In genomic region chr4:59429128-59429527, GRCm38 (mm10) we compare ENCODE assay signal across 24 mouse cellular contexts. TPM values are rescaled to one million over a fixed set of nuclear protein-coding genes. Genes with fewer than 3 reads are reported as not detected.
DNase-seq lines count a peak whose midpoint lies in the region; ATAC-seq and TF ChIP-seq lines count a peak whose summit lies in the region.
"Had no signal": no experiment of that assay in that cellular context is flagged by ENCODE, and none has a peak within 500 bp of the region (broad histone marks: within the 10 kb centered on the region; RNA-seq: fewer than 3 reads in every experiment).

No protein-coding gene starts in this region.

- no peak for ATAC-seq in liver, embryonic 16.5 days (ENCODE audit: low read depth)
- ATAC-seq in liver, embryonic 12.5 days, result no peak
- peak; percentile 53 for ATAC-seq in megakaryocyte progenitor cell, adult 5-6 weeks (replicated peaks; ENCODE audit: poor library complexity)
- ATAC-seq: forebrain, embryonic 15.5 days; hindbrain, embryonic 16.5 days had no signal

- no peaks in the 10 kb centered on the region for H3K36me3 ChIP-seq in liver, embryonic 16.5 days (ENCODE audit: control insufficient read depth, insufficient read depth)
- peaks cover 24% of the 10 kb centered on the region for H3K36me3 ChIP-seq in liver, embryonic 12.5 days
- peaks cover 9 to 27% of the 10 kb centered on the region in 2 experiments for H3K36me3 ChIP-seq in MEL (ENCODE audit: control insufficient read depth in 1 of 2, insufficient read depth in 2 of 2, low read length in 2 of 2)
- H3K36me3 ChIP-seq: embryonic facial prominence, embryonic 10.5 days; embryonic facial prominence, embryonic 13.5 days; forebrain, embryonic 12.5 days; forebrain, embryonic 15.5 days; hindbrain, embryonic 10.5 days; hindbrain, embryonic 13.5 days had no signal

- H3K79me2 ChIP-seq in MEL (ENCODE audit: control insufficient read depth, insufficient read depth, low read length, poor library complexity), result peaks cover 52% of the 10 kb centered on the region

- no peaks in the 10 kb centered on the region for H3K27me3 ChIP-seq in liver, embryonic 16.5 days (ENCODE audit: control insufficient read depth, insufficient read depth, low read depth, low read length)
- no peaks in the 10 kb centered on the region for H3K27me3 ChIP-seq in liver, embryonic 12.5 days (replicated peaks)
- H3K27me3 ChIP-seq in MEL (ENCODE audit: control insufficient read depth in 1 of 2, insufficient read depth in 2 of 2, low read length in 2 of 2), result no peaks in the 10 kb centered on the region
- H3K27me3 ChIP-seq: embryonic facial prominence, embryonic 13.5 days; forebrain, embryonic 12.5 days; forebrain, embryonic 15.5 days; hindbrain, embryonic 13.5 days had no signal

- 43% methylated on average over 6 of the region's 6 CpGs for WGBS in liver, embryonic 16.5 days (ENCODE audit: insufficient replicate concordance)
- WGBS in liver, embryonic 12.5 days (ENCODE audit: insufficient replicate concordance), result 54% methylated on average over 6 of the region's 6 CpGs

- H3K4me2 ChIP-seq in liver, embryonic 16.5 days (ENCODE audit: low read depth, low read length), result no peak overlapping the region
- no peak overlapping the region for H3K4me2 ChIP-seq in liver, embryonic 12.5 days
- H3K4me2 ChIP-seq: embryonic facial prominence, embryonic 13.5 days; forebrain, embryonic 12.5 days; forebrain, embryonic 15.5 days; heart, embryonic 11.5 days; hindbrain, embryonic 13.5 days had no signal

- DNase-seq in MEL (ENCODE audit: low read depth, low spot score), result peak; percentile 81
- no peak for DNase-seq in frontal cortex, postnatal 14 days (ENCODE audit: low spot score in 2 of 2)
- DNase-seq in left cerebral cortex, postnatal 10 days (ENCODE audit: extremely low spot score in 1 of 2, low spot score in 2 of 2), result no peak
- DNase-seq: adrenal gland, adult 2 months; adrenal gland, postnatal 25 days; cerebellum, adult 11-12 months; cerebellum, adult 8-10 months; cerebellum, postnatal 10 days; cerebellum, postnatal 36 days; embryo, embryonic 11 days; gastrocnemius, postnatal 10 days; gastrocnemius, postnatal 36 days had no signal

- intact Hi-C loops in left cerebral cortex, postnatal 10 days (cut with DNase I), result no loop called here

- TF ChIP-seq EP300 in MEL (IDR thresholded peaks at IDR 0.05; ENCODE audit: low read depth in 1 of 2, low read length in 2 of 2), result peak; percentile 50 to 78; a peak in 3 of 4 replicates

- no peaks in the 10 kb centered on the region for H3K9me3 ChIP-seq in liver, embryonic 16.5 days (replicated peaks; ENCODE audit: control insufficient read depth, low read length)
- H3K9me3 ChIP-seq in liver, embryonic 12.5 days (replicated peaks), result no peaks in the 10 kb centered on the region
- no peaks in the 10 kb centered on the region for H3K9me3 ChIP-seq in MEL (replicated peaks; ENCODE audit: insufficient read depth, low read length)
- H3K9me3 ChIP-seq: embryonic facial prominence, embryonic 10.5 days; embryonic facial prominence, embryonic 13.5 days; forebrain, embryonic 12.5 days; forebrain, embryonic 15.5 days; hindbrain, embryonic 10.5 days; hindbrain, embryonic 13.5 days had no signal

- TF ChIP-seq CTCF in MEL (IDR thresholded peaks at IDR 0.05 in 2 of 3, conservative IDR thresholded peaks at IDR 0.05 in 1 of 3; ENCODE audit: control insufficient read depth in 1 of 3, insufficient read depth in 1 of 3, low read depth in 2 of 3, low read length in 3 of 3, poor library complexity in 1 of 3, severe bottlenecking in 1 of 3), result no peak

- TF ChIP-seq POLR2A in MEL (IDR thresholded peaks at IDR 0.05; ENCODE audit: control insufficient read depth in 1 of 2, insufficient read depth in 1 of 2, low read depth in 1 of 2, low read length in 2 of 2, poor library complexity in 1 of 2), result no peak

- no peak for TF ChIP-seq RAD21 in MEL (IDR thresholded peaks at IDR 0.05; ENCODE audit: low read depth, low read length)

- no peak overlapping the region for H3K4me3 ChIP-seq in liver, embryonic 16.5 days (ENCODE audit: low read depth, low read length)
- H3K4me3 ChIP-seq in liver, embryonic 12.5 days, result no peak overlapping the region
- H3K4me3 ChIP-seq in MEL (ENCODE audit: control insufficient read depth in 1 of 2, insufficient read depth in 1 of 2, low read depth in 2 of 2, low read length in 2 of 2), result peak overlapping the region in 1 of 2 experiments; percentile 32; a peak in 2 of 4 replicates
- H3K4me3 ChIP-seq: embryonic facial prominence, embryonic 10.5 days; embryonic facial prominence, embryonic 13.5 days; erythroblast, embryonic 14.5 days; forebrain, embryonic 12.5 days; forebrain, embryonic 15.5 days; hindbrain, embryonic 10.5 days; hindbrain, embryonic 13.5 days had no signal

- H3K9ac ChIP-seq in liver, embryonic 16.5 days (ENCODE audit: low read depth, low read length), result no peak overlapping the region
- H3K9ac ChIP-seq in liver, embryonic 12.5 days, result no peak overlapping the region
- H3K9ac ChIP-seq in MEL (ENCODE audit: control insufficient read depth, low read depth, low read length, poor library complexity, severe bottlenecking), result no peak overlapping the region
- H3K9ac ChIP-seq: embryonic facial prominence, embryonic 13.5 days; forebrain, embryonic 12.5 days; forebrain, embryonic 15.5 days; hindbrain, embryonic 13.5 days had no signal

- H3K27ac ChIP-seq in liver, embryonic 16.5 days (ENCODE audit: low read length), result 0 out of 2 replicates have a peak overlapping the region, but pooled peaks have one; percentile 6
- H3K27ac ChIP-seq in liver, embryonic 12.5 days, result no peak overlapping the region
- H3K27ac ChIP-seq in MEL (ENCODE audit: control insufficient read depth, low read depth, low read length), result peak overlapping the region; percentile 72
- H3K27ac ChIP-seq: embryonic facial prominence, embryonic 10.5 days; embryonic facial prominence, embryonic 13.5 days; forebrain, embryonic 12.5 days; forebrain, embryonic 15.5 days; hindbrain, embryonic 10.5 days; hindbrain, embryonic 13.5 days had no signal

- peaks cover 15% of the 10 kb centered on the region for H3K4me1 ChIP-seq in liver, embryonic 16.5 days (ENCODE audit: control insufficient read depth, low read depth, low read length)
- H3K4me1 ChIP-seq in liver, embryonic 12.5 days, result peaks cover 53% of the 10 kb centered on the region
- peaks cover 16 to 21% of the 10 kb centered on the region in 2 experiments for H3K4me1 ChIP-seq in MEL (ENCODE audit: control insufficient read depth in 1 of 2, insufficient read depth in 2 of 2, low read length in 2 of 2)
- H3K4me1 ChIP-seq: forebrain, embryonic 12.5 days; forebrain, embryonic 15.5 days; hindbrain, embryonic 10.5 days; hindbrain, embryonic 13.5 days had no signal

TF ChIP-seq in MEL, 35 proteins besides CTCF, POLR2A, EP300 and RAD21:
- TF ChIP-seq MYC (IDR thresholded peaks at IDR 0.05; ENCODE audit: low read depth, low read length) (0 out of 2 replicates have a peak, but pooled peaks have one; percentile 9), TCF12 (IDR thresholded peaks at IDR 0.05; ENCODE audit: low read depth, low read length) (peak; percentile 71), E2F4 (IDR thresholded peaks at IDR 0.05; ENCODE audit: borderline replicate concordance, low read depth, low read length) (no peak), MEF2A (IDR thresholded peaks at IDR 0.05; ENCODE audit: extremely low read depth, insufficient replicate concordance, low read depth, low read length, poor library complexity, severe bottlenecking) (peak; percentile 85; the same call in 1 of the 2 replicates), KAT2A (conservative IDR thresholded peaks at IDR 0.05; ENCODE audit: low read depth, low read length) (no peak), BHLHE40 (IDR thresholded peaks at IDR 0.05; ENCODE audit: borderline replicate concordance, low read depth, low read length) (peak; percentile 15; the same call in 1 of the 2 replicates), GATA1 (IDR thresholded peaks at IDR 0.05; ENCODE audit: low read depth, low read length) (peak; percentile 77), ZNF384 (IDR thresholded peaks at IDR 0.05; ENCODE audit: low read depth, low read length) (peak; percentile 68), USF1 (IDR thresholded peaks at IDR 0.05; ENCODE audit: low read depth, low read length) (0 out of 2 replicates have a peak, but pooled peaks have one; percentile 7), CHD2 (IDR thresholded peaks at IDR 0.05; ENCODE audit: low read length) (peak; percentile 83), SIN3A (IDR thresholded peaks at IDR 0.05; ENCODE audit: low read length) (peak; percentile 32; the same call in 1 of the 2 replicates), HCFC1 (IDR thresholded peaks at IDR 0.05; ENCODE audit: low read depth, low read length) (no peak), ETS1 (IDR thresholded peaks at IDR 0.05; ENCODE audit: low read depth, low read length) (peak; percentile 68), MAZ (IDR thresholded peaks at IDR 0.05; ENCODE audit: low read depth, low read length) (no peak), ZC3H11A (IDR thresholded peaks at IDR 0.05; ENCODE audit: low read depth, low read length) (no peak)

RNA-seq across cellular contexts. Expression of gene Susd1, which starts 9.3 kb away (rescaled TPM):
- polyA plus RNA-seq in liver, embryonic 16.5 days (2015; fragmentation: Nextera tagmentation; extraction: Ambion mirVana), result 10.6 and 11.2 TPM in 2 replicates
- polyA plus RNA-seq in liver, embryonic 12.5 days (2016; fragmentation: Nextera tagmentation; extraction: Ambion mirVana), result 16.1 and 16.2 TPM in 2 replicates
- 44.4 and 49.0 TPM in 2 replicates for total RNA-seq in MEL (2012; rRNA removed)
- 100 to 1,000 TPM in 1 of 2 experiments, 10 to 100 TPM in 1; 67.6 to 180 TPM for polyA plus RNA-seq in MEL (2012; ENCODE audit: insufficient read depth in 1 of 2, insufficient read length in 2 of 2, low read depth in 1 of 2, low replicate concordance in 2 of 2, missing spikeins in 1 of 2)
- total RNA-seq in megakaryocyte progenitor cell, adult 5-6 weeks (2015), result 46.3 and 54.3 TPM in 2 replicates
- 92.2 and 105 TPM in 2 replicates for total RNA-seq in megakaryocyte progenitor cell, adult 5-6 weeks (2017)
- 1 to 10 TPM; 8.6 to 9.8 TPM for total RNA-seq in left cerebral cortex, postnatal 10 days (2021)
